Mouse (Mus musculus): ENCODE results near the gene Uqcrc2. TPM values are rescaled to one million over a fixed set of nuclear protein-coding genes. Genes with fewer than 3 reads are reported as not detected.

Gene Uqcrc2
- total RNA-seq (2023) = 80.1 TPM

GRCm38 (mm10) chr7:120634711-120635361 is at the start of gene Uqcrc2:
Gene Uqcrc2, plus strand, starts transcription at chr7:120635176.

GRCm38 (mm10) chr7:120670153-120670875 is 35.3 kb downstream of the Uqcrc2 start, which contains the start of gene Pdzd9:
Gene Pdzd9, minus strand, starts transcription at chr7:120670343.

GRCm38 (mm10) chr7:120677001-120677643 is 42.1 kb downstream of the Uqcrc2 start, which contains the start of gene Mosmo:
Gene Mosmo, plus strand, starts transcription at chr7:120677618.

Other genes with a start within 250 kb of the Uqcrc2 start
- not detected for gene Abca16, start 225.5 kb upstream of the Uqcrc2 start, total RNA-seq (2023)
- gene Pdzd9, start 35.2 kb downstream of the Uqcrc2 start, total RNA-seq (2023) = not detected
- 16.8 TPM for gene Mosmo, start 42.4 kb downstream of the Uqcrc2 start, total RNA-seq (2023)
- 0.21 TPM for gene Vwa3a, start 104.1 kb downstream of the Uqcrc2 start, total RNA-seq (2023)
- gene Gm5737, start 177.2 kb downstream of the Uqcrc2 start, total RNA-seq (2023) = not detected
- gene Eef2k, start 207.7 kb downstream of the Uqcrc2 start, total RNA-seq (2023) = 10.1 TPM